Comparison of ENCODE assay signal across 8 mouse cellular contexts in genomic region chr14:31001307-31002205, GRCm38 (mm10). TPM values are rescaled to one million over a fixed set of nuclear protein-coding genes. Genes with fewer than 3 reads are reported as not detected.
A peak's percentile ranks its signal among the peaks of the same experiment; 100 is the strongest.
DNase-seq lines count a peak whose midpoint lies in the region; ATAC-seq and TF ChIP-seq lines count a peak whose summit lies in the region.

Gene Glt8d1, plus strand, starts transcription at chr14:31001400.
Gene Spcs1, minus strand, starts transcription at chr14:31001672.

- H3K4me3 ChIP-seq in hindbrain, embryonic 11.5 days (ENCODE audit: low read depth, low read length): peak within 1 kb of the TSS; percentile 92
- peak within 1 kb of the TSS; percentile 98 for H3K4me3 ChIP-seq in lung, postnatal 0 days (ENCODE audit: low read depth, low read length)

- no peaks in the 10 kb centered on the region for H3K27me3 ChIP-seq in hindbrain, embryonic 11.5 days (ENCODE audit: control insufficient read depth, insufficient read depth, low read length)
- no peaks in the 10 kb centered on the region for H3K27me3 ChIP-seq in lung, postnatal 0 days (replicated peaks; ENCODE audit: insufficient read depth, low read length)

- H3K4me2 ChIP-seq in hindbrain, embryonic 11.5 days (replicated peaks; ENCODE audit: low read depth, low read length): peak within 1 kb of the TSS; percentile 78
- H3K4me2 ChIP-seq in lung, postnatal 0 days (replicated peaks; ENCODE audit: low read depth, low read length): peak within 1 kb of the TSS; percentile 67

- peak within 1 kb of the TSS; percentile 90 for H3K27ac ChIP-seq in hindbrain, embryonic 11.5 days (ENCODE audit: low read depth, low read length)
- peak within 1 kb of the TSS; percentile 95 for H3K27ac ChIP-seq in lung, postnatal 0 days (ENCODE audit: low read length)

- TF ChIP-seq EP300 in lung, postnatal 0 days (IDR thresholded peaks at IDR 0.05): no peak

- H3K9ac ChIP-seq in hindbrain, embryonic 11.5 days (ENCODE audit: low read depth, low read length): peak within 1 kb of the TSS; percentile 91
- H3K9ac ChIP-seq in lung, postnatal 0 days (replicated peaks; ENCODE audit: low read depth): peak within 1 kb of the TSS; percentile 89

- under 1% methylated on average over 83 of the region's 84 CpGs for WGBS in hindbrain, embryonic 11.5 days
- under 1% methylated on average over 74 of the region's 84 CpGs for WGBS in lung, postnatal 0 days

- DNase-seq in MN1 (ENCODE audit: low spot score): peak; percentile 82
- peak; percentile 91 to 93 for DNase-seq in cerebellum, postnatal 10 days
- DNase-seq in frontal cortex, postnatal 10 days (ENCODE audit: low spot score in 2 of 2): peak; percentile 72 to 83
- DNase-seq in hindbrain, embryonic 11.5 days (ENCODE audit: low spot score): peak; percentile 88
- DNase-seq in layer of hippocampus, postnatal 10 days (ENCODE audit: low spot score in 2 of 2): peak; percentile 86 to 89
- DNase-seq in lung, postnatal 0 days (ENCODE audit: low spot score): peak; percentile 90
- DNase-seq in ovary, postnatal 10 days (ENCODE audit: low spot score): peak; percentile 94
- DNase-seq in thymus, postnatal 0 days (ENCODE audit: low spot score): peak; percentile 82

- no peaks in the 10 kb centered on the region for H3K9me3 ChIP-seq in hindbrain, embryonic 11.5 days (ENCODE audit: control insufficient read depth, low read length)
- no peaks in the 10 kb centered on the region for H3K9me3 ChIP-seq in lung, postnatal 0 days (ENCODE audit: low read length)

- no peaks in the 10 kb centered on the region; the same call in 1 of the 2 replicates for H3K4me1 ChIP-seq in hindbrain, embryonic 11.5 days (replicated peaks; ENCODE audit: control insufficient read depth, insufficient read depth, low read length)
- H3K4me1 ChIP-seq in lung, postnatal 0 days (ENCODE audit: insufficient read depth, low read depth, low read length): peaks cover 6% of the 10 kb centered on the region; the same call in 1 of the 2 replicates

- TF ChIP-seq CTCF in lung, postnatal 0 days (IDR thresholded peaks at IDR 0.05): no peak

- no peaks in the 10 kb centered on the region for H3K36me3 ChIP-seq in hindbrain, embryonic 11.5 days (ENCODE audit: control insufficient read depth, insufficient read depth, low read length)
- no peaks in the 10 kb centered on the region for H3K36me3 ChIP-seq in lung, postnatal 0 days (ENCODE audit: insufficient read depth, low read length)

- peak; percentile 97 for ATAC-seq in hindbrain, embryonic 11.5 days (ENCODE audit: low FRiP score)
- ATAC-seq in lung, postnatal 0 days: peak; percentile 92

RNA-seq across cellular contexts. Expression of gene Glt8d1, which starts in this region (rescaled TPM):
- polyA plus RNA-seq in hindbrain, embryonic 11.5 days (2014; fragmentation: Nextera tagmentation; extraction: Ambion mirVana): 65.2 and 74.2 TPM in 2 replicates
- 10 to 100 TPM; 33.8 to 37.7 TPM for total RNA-seq in layer of hippocampus, postnatal 10 days (2021)
- 42.4 and 48.9 TPM in 2 replicates for polyA plus RNA-seq in lung, postnatal 0 days (2015; fragmentation: Nextera tagmentation; extraction: Ambion mirVana)
- 19.2 and 24.7 TPM in 2 replicates for polyA plus RNA-seq in thymus, postnatal 0 days (2015; fragmentation: Nextera tagmentation; extraction: Ambion mirVana)

RNA-seq across cellular contexts. Expression of gene Spcs1, which starts in this region (rescaled TPM):
- polyA plus RNA-seq in hindbrain, embryonic 11.5 days (2014; fragmentation: Nextera tagmentation; extraction: Ambion mirVana): 294 and 304 TPM in 2 replicates
- 100 to 1,000 TPM; 177 to 186 TPM for total RNA-seq in layer of hippocampus, postnatal 10 days (2021)
- polyA plus RNA-seq in lung, postnatal 0 days (2015; fragmentation: Nextera tagmentation; extraction: Ambion mirVana): 467 and 493 TPM in 2 replicates
- 469 and 501 TPM in 2 replicates for polyA plus RNA-seq in thymus, postnatal 0 days (2015; fragmentation: Nextera tagmentation; extraction: Ambion mirVana)

Comparison
In these comparisons a context has a peak if more than half of its experiments do, and no peak if none do; other contexts are left out.
1. Peak in every context shown above with its lines: DNase-seq, ATAC-seq, H3K4me3 ChIP-seq and H3K27ac ChIP-seq.